Mouse (Mus musculus) right cerebral cortex, postnatal 4 days (tissue): ENCODE data around the gene Ube3c.
"Not testable (repeated sequence)": the region's sequence is repeated elsewhere in the genome, so short reads cannot be mapped to it uniquely, and the experiment has no call there.

Source experiments
- DNase-seq: peaks from one replicate; pipeline ENCODE4 v3.0.0-alpha.2; 2022

Ube3c gene

DNA sequence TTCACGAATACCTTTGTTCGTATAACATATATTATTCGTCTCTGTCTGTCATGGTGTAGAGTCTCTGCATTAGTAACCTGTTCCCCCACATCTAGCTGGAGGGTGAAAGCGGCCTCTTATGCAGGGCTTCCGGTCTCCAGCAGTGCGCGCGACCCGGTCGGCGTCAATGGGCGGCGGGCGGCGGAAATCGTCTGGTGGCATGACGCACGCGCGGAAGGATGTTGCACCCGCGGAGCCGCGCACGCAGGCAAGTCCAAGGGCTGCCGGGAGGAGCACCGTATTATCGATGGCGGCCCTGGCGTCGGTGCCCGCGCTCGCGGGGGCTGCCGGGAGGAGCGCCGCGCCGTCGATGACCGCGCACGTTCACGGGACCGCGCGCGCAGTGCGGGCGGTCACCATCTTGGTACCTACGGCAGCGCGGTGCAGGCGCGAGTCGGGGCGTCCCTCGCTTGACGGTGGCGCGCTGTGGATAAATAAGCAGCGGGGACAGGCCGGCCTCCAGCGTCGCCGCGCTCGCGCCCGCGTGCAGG, at the start of gene Ube3c:
Ube3c (plus strand) TSS at position 395 of the 530 bp plus-strand sequence.
- DNase-seq = peak; percentile 98

GRCm38 (mm10) chr5:29560111-29560510, 8.9 kb upstream of the Ube3c start:
- DNase-seq = no peak

DNA sequence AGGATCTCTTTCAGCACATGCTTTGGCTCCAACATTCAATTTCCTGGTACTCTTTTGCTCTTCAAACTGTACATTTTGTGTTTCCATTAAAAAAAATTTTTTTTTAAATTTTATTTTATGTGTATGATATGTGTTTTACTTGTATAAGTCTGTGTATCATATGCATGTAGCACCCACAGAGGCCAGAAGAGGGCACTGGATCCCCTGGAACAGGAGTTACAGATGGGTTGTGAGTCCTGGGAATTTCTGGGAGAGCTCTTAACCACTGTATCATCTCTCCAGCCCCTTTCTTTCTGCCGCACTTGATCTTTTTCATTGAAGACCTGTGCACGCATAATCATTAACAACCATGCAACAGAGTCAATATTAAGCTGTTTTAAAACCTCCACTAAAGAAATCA, 8.4 kb upstream of the Ube3c start:
- DNase-seq = no peak

GRCm38 (mm10) chr5:29569378-29570280, 587 bp downstream of the Ube3c start:
- DNase-seq = no peak

DNA sequence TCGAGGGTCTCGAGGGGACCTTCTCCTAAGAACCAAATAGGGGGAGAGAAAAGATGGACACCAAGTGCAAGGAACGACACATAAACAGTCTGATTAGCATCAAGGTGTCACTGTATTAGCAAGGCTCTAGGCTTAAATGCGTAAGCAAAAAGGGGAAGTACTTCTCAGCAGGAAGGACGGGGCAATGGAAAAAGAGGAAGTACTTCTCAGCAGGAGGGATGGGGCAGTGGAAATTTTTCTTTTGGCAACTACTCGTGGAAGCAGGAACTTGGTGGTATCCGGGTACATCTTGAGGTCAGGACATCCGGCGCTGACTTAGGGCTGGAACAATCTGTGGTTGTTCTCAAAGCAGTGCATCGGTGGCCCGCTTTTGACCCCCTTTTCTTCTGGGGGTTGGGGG, 5.2 kb downstream of the Ube3c start:
- not testable (repeated sequence) for DNase-seq

GRCm38 (mm10) chr5:29575085-29575484, 6.0 kb downstream of the Ube3c start:
- no peak for DNase-seq

DNA sequence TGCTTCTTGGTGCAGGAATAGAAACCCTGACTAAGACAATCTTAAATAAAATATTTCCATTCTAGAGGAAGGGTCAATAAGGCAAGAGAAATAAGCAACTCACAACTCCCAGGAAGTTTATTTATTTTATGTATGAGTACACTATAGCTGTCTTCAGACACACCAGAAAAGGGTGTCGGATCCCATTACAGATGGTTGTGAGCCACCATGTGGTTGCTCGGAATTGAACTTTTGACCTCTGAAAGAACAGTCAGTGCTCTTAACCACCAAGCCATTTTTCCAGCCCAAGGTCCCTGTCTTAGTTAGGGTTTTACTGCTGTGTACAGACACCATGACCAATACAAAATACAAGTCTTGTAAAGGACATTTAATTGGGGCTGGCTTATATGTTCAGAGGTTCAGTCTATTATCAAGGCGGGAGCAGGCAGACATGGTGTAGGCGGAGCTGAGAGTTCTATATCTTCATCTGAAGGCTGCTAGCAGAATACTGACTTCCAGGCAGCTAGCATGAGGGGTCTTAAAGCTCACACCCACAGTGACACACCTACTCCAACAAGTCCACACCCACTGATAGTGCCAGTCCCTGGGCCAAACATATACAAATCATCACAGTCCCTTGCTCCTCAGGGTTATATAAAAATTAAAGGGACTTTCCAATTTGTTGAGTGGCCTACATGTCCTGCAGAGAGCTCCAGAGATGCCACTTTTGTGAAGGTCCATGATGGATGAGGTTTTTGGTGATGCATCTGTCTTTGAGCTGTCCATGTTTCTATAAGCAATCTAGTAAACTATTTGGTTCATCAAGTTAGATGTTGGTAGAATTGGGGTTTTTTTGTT, 9.0 kb downstream of the Ube3c start:
- no peak for DNase-seq

DNA sequence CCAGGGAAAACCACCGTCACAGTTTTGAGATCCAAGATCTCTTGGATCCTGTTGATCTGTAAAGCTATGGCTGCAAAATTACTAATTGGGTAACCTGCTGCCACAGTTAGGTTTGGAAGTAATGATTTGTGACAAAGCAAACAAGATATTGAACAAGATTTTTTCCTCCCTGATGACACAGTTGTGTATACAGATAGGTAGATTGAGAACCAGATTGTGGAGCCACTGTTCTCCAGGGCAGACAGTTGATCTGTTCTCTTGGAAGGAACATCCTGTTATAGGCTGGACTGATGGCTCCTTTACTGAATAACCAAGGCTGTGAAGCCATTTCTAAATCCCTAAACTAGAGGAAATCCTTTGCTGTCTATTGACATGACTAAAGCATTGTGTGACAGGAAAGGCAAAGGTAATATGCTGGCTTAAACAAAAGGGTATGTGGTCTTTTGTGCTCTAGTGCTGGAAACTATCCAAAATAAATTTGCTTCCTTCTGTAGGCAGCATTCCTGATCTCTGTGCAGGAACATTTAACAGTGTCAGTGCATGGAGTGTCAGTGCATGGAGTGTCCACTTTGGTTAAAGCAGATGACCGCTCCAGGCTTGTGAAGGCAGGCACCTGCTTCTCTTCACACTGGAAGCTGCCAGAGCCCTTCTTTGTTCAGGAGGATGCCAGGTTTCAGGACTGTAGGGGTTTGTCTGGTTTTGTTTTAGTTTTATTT, 15.0 kb downstream of the Ube3c start:
- no peak for DNase-seq

- DNase-seq = not testable (repeated sequence)
Observed at GRCm38 (mm10) chr5:29592161-29592560, 23.1 kb downstream of the Ube3c start.

- no peak for DNase-seq
Observed at GRCm38 (mm10) chr5:29606546-29606945, 37.5 kb downstream of the Ube3c start.

GRCm38 (mm10) chr5:29625610-29626009, 56.6 kb downstream of the Ube3c start:
- no peak for DNase-seq

GRCm38 (mm10) chr5:29629941-29630340, 60.9 kb downstream of the Ube3c start:
- no peak for DNase-seq

- no peak for DNase-seq
Observed at GRCm38 (mm10) chr5:29631711-29632110, 62.7 kb downstream of the Ube3c start.

DNA sequence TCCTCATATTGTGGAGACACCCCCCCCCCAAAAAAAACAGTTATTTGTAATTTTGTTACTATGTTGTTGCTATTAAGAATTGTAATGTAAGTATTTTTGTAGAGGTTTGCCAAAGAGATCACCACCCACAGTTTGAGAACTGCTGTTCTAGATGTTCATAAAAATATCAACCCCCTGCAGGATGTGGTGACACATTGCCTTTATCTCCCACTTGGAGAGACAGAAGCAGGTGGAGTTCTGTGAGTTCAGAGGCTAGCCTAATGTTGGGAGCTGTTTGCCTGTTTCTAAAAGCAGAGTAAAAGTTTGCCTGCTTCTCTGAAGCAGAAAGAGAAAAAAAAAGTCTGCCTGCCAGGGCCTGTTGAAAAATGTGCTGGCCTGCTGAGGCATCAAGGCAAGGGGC, 67.3 kb downstream of the Ube3c start:
- no peak for DNase-seq

DNA sequence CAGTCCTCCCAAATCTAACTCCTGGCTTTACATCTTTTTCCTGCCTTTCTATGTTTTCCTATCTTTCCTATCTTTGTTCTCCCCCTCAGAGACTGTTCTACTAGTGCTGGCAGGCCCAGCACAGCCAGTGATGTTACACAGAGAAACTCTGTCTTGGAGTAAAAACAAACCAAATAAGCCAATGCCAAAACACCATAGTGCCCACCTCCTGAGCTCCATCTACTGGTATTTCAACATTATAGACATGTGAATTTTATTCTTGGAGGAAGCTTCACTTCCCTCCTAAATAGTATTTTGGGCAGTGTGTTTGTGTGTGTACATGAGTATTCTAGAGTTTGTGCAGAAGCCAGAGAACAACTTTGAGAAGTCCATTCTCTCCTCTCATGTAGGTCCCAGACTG, 67.8 kb downstream of the Ube3c start:
- no peak for DNase-seq

- no peak for DNase-seq
Observed at GRCm38 (mm10) chr5:29641124-29641884, 72.3 kb downstream of the Ube3c start.

- DNase-seq = no peak
Observed at GRCm38 (mm10) chr5:29651696-29652095, 82.7 kb downstream of the Ube3c start.

DNA sequence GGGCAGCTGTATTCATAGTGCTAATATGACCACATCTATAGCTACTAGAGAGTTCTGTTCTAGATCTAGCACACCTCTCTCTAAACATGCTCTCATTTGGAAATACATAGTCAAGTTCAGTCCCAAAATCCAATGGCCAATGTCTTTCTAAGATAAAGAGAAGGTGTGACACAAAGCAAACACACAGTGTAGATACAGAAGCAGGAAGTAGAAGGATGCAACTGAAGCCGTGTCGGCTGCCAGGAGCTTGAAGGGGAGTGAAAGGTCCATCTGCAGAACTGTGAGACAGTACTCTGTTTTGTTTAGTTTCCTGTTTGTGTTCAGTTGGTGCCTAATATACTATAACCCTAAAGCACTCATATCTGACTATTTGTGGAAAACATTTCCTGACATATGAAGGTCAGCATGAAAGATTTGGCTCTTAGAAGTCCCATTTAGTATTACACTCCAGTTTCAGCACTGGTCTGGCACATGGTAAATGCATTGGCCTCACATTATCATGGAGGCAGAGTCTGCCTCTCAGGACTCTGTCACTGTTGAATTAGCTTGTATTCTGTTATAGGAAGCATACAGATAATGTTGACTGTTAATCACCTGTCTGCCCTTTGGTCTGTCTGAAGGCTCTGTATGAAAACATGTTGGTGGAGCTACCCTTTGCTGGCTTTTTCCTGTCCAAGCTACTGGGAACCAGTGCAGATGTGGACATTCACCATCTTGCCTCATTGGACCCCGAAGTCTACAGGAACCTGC, 88.7 kb downstream of the Ube3c start:
- DNase-seq = no peak

DNA sequence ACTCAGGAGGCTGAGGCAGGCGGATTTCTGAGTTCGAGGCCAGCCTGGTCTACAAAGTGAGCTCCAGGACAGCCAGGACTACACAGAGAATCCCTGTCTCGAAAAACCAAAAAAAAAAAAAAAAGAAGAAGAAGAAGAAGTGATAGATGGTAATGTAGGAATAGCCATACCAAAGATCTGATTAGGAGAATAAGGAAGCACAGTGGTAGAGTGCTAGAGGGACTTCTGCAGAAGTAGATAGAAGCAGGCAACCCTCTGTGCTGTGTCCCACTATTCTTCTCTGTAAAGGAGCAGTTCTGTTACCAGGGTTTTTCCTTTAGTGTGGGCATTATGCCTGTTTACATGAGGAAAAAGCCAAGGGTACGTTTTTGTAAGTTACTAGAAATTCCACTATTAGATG, 92.2 kb downstream of the Ube3c start:
- not testable (repeated sequence) for DNase-seq

GRCm38 (mm10) chr5:29665391-29665790, 96.3 kb downstream of the Ube3c start:
- DNase-seq = no peak

GRCm38 (mm10) chr5:29672551-29672950, 103.5 kb downstream of the Ube3c start:
- DNase-seq = no peak
